Mouse (Mus musculus) forebrain, embryonic 16.5 days (tissue): Measurements from ENCODE around the gene Themis3. TPM values are rescaled to one million over a fixed set of nuclear protein-coding genes. Genes with fewer than 3 reads are reported as not detected.
A peak's percentile ranks its signal among the peaks of the same experiment; 100 is the strongest.

Experiments
- ATAC-seq: fragments of 200-750 bp; cut with Nextera tagmentation; 2 replicates; pipeline ENCODE4 v1.8.0; 2017; ENCODE audit warnings: mild to moderate bottlenecking, moderate library complexity
- H3K27ac ChIP-seq: fragments of 300-500 bp; sonication (generic); 2 replicates; pipeline ENCODE4 v1.5.1; 2014; ENCODE audit warnings: low read length, control low read depth
- H3K27me3 ChIP-seq: fragments of 300-500 bp; sonication (generic); replicated peaks from 2 replicates; pipeline ENCODE4 v1.6.1; 2014; ENCODE audit warnings: low read length; ENCODE audit not compliant: control insufficient read depth, insufficient read depth
- H3K36me3 ChIP-seq: fragments of 300-500 bp; sonication (generic); 2 replicates; pipeline ENCODE4 v1.6.1; 2014; ENCODE audit not compliant: control insufficient read depth, insufficient read depth
- H3K4me1 ChIP-seq: fragments of 300-500 bp; sonication (generic); replicated peaks from 2 replicates; pipeline ENCODE4 v1.6.1; 2014; ENCODE audit warnings: low read length; ENCODE audit not compliant: control insufficient read depth, insufficient read depth
- H3K4me2 ChIP-seq: fragments of 300-500 bp; sonication (generic); 2 replicates; pipeline ENCODE4 v1.6.1; 2014; ENCODE audit warnings: mild to moderate bottlenecking, low read length, control low read depth
- H3K4me3 ChIP-seq: fragments of 300-500 bp; sonication (generic); replicated peaks from 2 replicates; pipeline ENCODE4 v1.5.1; 2014; ENCODE audit warnings: mild to moderate bottlenecking, low read length, control low read depth
- H3K9ac ChIP-seq: fragments of 300-500 bp; sonication (generic); replicated peaks from 2 replicates; pipeline ENCODE4 v1.6.1; 2014; ENCODE audit warnings: low read depth, low read length, control low read depth
- H3K9me3 ChIP-seq: fragments of 300-500 bp; sonication (generic); 2 replicates; pipeline ENCODE4 v1.6.1; 2016; ENCODE audit warnings: low read length; ENCODE audit not compliant: control insufficient read depth
- WGBS: fragments of 180-500 bp; shearing (Covaris S2); extraction: QIAGEN DNeasy Blood & Tissue Kit; methylation state at CpG from one replicate; pipeline ENCODE4 v1.1.7; 2014; 5-methylcytosine and 5-hydroxymethylcytosine counted together
- polyA plus RNA-seq: library from polyadenylated mRNA; unstranded; fragments of >200 nt; fragmentation: Nextera tagmentation; extraction: Ambion mirVana; gene quantifications from 2 replicates; pipeline ENCODE4 v1.2.1, GENCODE M21; 2015

Themis3 gene
- polyA plus RNA-seq, 1 experiment from 2014 or later: not detected

- H3K27ac ChIP-seq: no peak overlapping the region
- no peaks in the 10 kb centered on the region for H3K36me3 ChIP-seq
- no peaks in the 10 kb centered on the region for H3K27me3 ChIP-seq
- no peak overlapping the region for H3K4me2 ChIP-seq
- no peaks in the 10 kb centered on the region for H3K4me1 ChIP-seq
- no peaks in the 10 kb centered on the region for H3K9me3 ChIP-seq
- no peak overlapping the region for H3K9ac ChIP-seq
- ATAC-seq: no peak
- WGBS: 73% methylated on average over 9 of the region's 9 CpGs
- no peak overlapping the region for H3K4me3 ChIP-seq
Observed at GRCm38 (mm10) chr17:66590353-66591075, 3.9 kb downstream of the Themis3 start.

GRCm38 (mm10) chr17:66589864-66590263, 4.6 kb downstream of the Themis3 start:
- Histone ChIP-seq H3K27me3 (no peaks in the 10 kb centered on the region), H3K36me3 (no peaks in the 10 kb centered on the region), H3K9ac (no peak overlapping the region), H3K9me3 (no peaks in the 10 kb centered on the region), H3K27ac (no peak overlapping the region), H3K4me1 (no peaks in the 10 kb centered on the region), H3K4me2 (no peak overlapping the region), H3K4me3 (no peak overlapping the region)
- ATAC-seq: no peak
- 68% methylated on average over 8 of the region's 8 CpGs for WGBS

GRCm38 (mm10) chr17:66586741-66587140, 7.7 kb downstream of the Themis3 start:
- no peak overlapping the region for H3K4me3 ChIP-seq
- ATAC-seq: no peak
- H3K4me1 ChIP-seq: no peaks in the 10 kb centered on the region
- no peak overlapping the region for H3K9ac ChIP-seq
- no peaks in the 10 kb centered on the region for H3K9me3 ChIP-seq
- no peaks in the 10 kb centered on the region for H3K27me3 ChIP-seq
- H3K4me2 ChIP-seq: no peak overlapping the region
- 91% methylated on average over 10 of the region's 10 CpGs for WGBS
- H3K27ac ChIP-seq: no peak overlapping the region
- no peaks in the 10 kb centered on the region for H3K36me3 ChIP-seq

- H3K4me1 ChIP-seq: no peaks in the 10 kb centered on the region
- no peaks in the 10 kb centered on the region for H3K36me3 ChIP-seq
- no peaks in the 10 kb centered on the region for H3K9me3 ChIP-seq
- no peak for ATAC-seq
- 77% methylated on average over 13 of the region's 13 CpGs for WGBS
- no peak overlapping the region for H3K4me2 ChIP-seq
- H3K27ac ChIP-seq: no peak overlapping the region
- H3K4me3 ChIP-seq: no peak overlapping the region
- no peaks in the 10 kb centered on the region for H3K27me3 ChIP-seq
- no peak overlapping the region for H3K9ac ChIP-seq
Observed at GRCm38 (mm10) chr17:66586078-66586477, 8.3 kb downstream of the Themis3 start.

GRCm38 (mm10) chr17:66580990-66581389, 13.4 kb downstream of the Themis3 start:
- 78% methylated on average over 5 of the region's 5 CpGs for WGBS
- no peak overlapping the region for H3K27ac ChIP-seq
- H3K4me1 ChIP-seq: no peaks in the 10 kb centered on the region
- H3K36me3 ChIP-seq: no peaks in the 10 kb centered on the region
- no peaks in the 10 kb centered on the region for H3K27me3 ChIP-seq
- ATAC-seq: no peak
- no peak overlapping the region for H3K4me2 ChIP-seq
- no peaks in the 10 kb centered on the region for H3K9me3 ChIP-seq
- no peak overlapping the region for H3K9ac ChIP-seq
- H3K4me3 ChIP-seq: no peak overlapping the region

- Histone ChIP-seq H3K4me2 (no peak overlapping the region), H3K27me3 (no peaks in the 10 kb centered on the region), H3K4me3 (no peak overlapping the region), H3K4me1 (no peaks in the 10 kb centered on the region), H3K27ac (no peak overlapping the region), H3K9ac (no peak overlapping the region), H3K36me3 (no peaks in the 10 kb centered on the region), H3K9me3 (no peaks in the 10 kb centered on the region)
- 18% methylated on average over 6 of the region's 6 CpGs for WGBS
- peak; percentile 55 for ATAC-seq
Observed at GRCm38 (mm10) chr17:66578007-66578406, 16.4 kb downstream of the Themis3 start.

- Histone ChIP-seq H3K27ac (no peak overlapping the region), H3K9me3 (no peaks in the 10 kb centered on the region), H3K4me1 (no peaks in the 10 kb centered on the region), H3K4me3 (no peak overlapping the region), H3K9ac (no peak overlapping the region), H3K4me2 (no peak overlapping the region), H3K36me3 (no peaks in the 10 kb centered on the region), H3K27me3 (no peaks in the 10 kb centered on the region)
- 73% methylated on average over 6 of the region's 6 CpGs for WGBS
- ATAC-seq: no peak
Observed at GRCm38 (mm10) chr17:66577507-66577906, 16.9 kb downstream of the Themis3 start.

- Histone ChIP-seq H3K4me1 (no peaks in the 10 kb centered on the region), H3K27me3 (no peaks in the 10 kb centered on the region), H3K9me3 (no peaks in the 10 kb centered on the region), H3K9ac (no peak overlapping the region), H3K27ac (no peak overlapping the region), H3K4me3 (no peak overlapping the region), H3K4me2 (no peak overlapping the region), H3K36me3 (no peaks in the 10 kb centered on the region)
- WGBS: 77% methylated on average over 4 of the region's 4 CpGs
- ATAC-seq: no peak
Observed at GRCm38 (mm10) chr17:66572677-66573060, 21.8 kb downstream of the Themis3 start.

GRCm38 (mm10) chr17:66571860-66572676, 22.4 kb downstream of the Themis3 start:
- Histone ChIP-seq H3K9me3 (no peaks in the 10 kb centered on the region), H3K9ac (no peak overlapping the region), H3K27me3 (no peaks in the 10 kb centered on the region), H3K27ac (no peak overlapping the region), H3K4me2 (no peak overlapping the region), H3K4me1 (no peaks in the 10 kb centered on the region), H3K4me3 (no peak overlapping the region), H3K36me3 (no peaks in the 10 kb centered on the region)
- 65% methylated on average over 11 of the region's 11 CpGs for WGBS
- ATAC-seq: no peak
